Mouse (Mus musculus): ENCODE data around the gene Inip.

Gene Inip

GRCm38 (mm10) chr4:59795788-59796455 is 5.5 kb downstream of the Inip start:
- CTCF ChIA-PET: interaction anchor here in 2 of 4 experiments (0.7 to 1.9 kb wide), 7 partner anchors 9 to 75 kb away, joined by 3 to 8 read pairs (median 4); partner anchors contain the start of gene Snx30 (in 2 of the 2)
- POLR2A ChIA-PET: interaction anchor here in 2 of 4 experiments (0.8 to 1.4 kb wide), 6 partner anchors 10 to 106 kb away, joined by 3 to 5 read pairs (median 4); partner anchors contain the start of gene Snx30 (in 2 of the 2)

GRCm38 (mm10) chr4:59794116-59794515 is 7.3 kb downstream of the Inip start:
- ChIA-PET CTCF (interaction anchor here in 2 of 4 experiments (0.6 to 1.5 kb wide), 5 partner anchors 10 to 25 kb away, joined by 3 to 4 read pairs (median 3); partner anchors contain the start of gene Snx30 (in 1 of the 2)), POLR2A (interaction anchor here in 2 of 4 experiments (1.1 to 1.6 kb wide), 2 partner anchors 11 kb away, joined by 4 to 7 read pairs; partner anchors contain the start of gene Snx30 (in 1 of the 2))

DNA sequence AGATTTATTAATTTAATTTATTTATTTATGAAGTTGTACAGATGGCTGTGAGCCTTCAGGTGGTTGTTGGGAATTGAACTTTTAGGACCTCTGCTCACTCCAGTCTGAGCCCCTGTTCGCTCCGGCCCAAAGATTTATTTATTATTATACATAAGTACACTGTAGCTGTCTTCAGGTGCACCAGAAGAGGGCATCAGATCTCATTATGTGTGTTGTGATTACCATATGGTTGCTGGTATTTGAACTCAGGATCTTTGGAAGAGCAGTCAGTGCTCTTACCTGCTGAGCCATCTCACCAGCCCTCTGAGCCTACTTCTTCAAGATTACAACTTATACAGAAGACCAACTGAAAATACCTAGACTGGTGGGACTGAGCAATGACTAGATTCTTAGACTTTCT is 7.8 kb downstream of the Inip start:
- CTCF ChIA-PET: interaction anchor here in 2 of 4 experiments (0.6 to 1.5 kb wide), 5 partner anchors 10 to 26 kb away, joined by 3 to 4 read pairs (median 3); partner anchors contain the start of gene Snx30 (in 1 of the 2)
- POLR2A ChIA-PET: interaction anchor here in 2 of 4 experiments (1.0 to 1.6 kb wide), 3 partner anchors 10 to 12 kb away, joined by 3 to 7 read pairs (median 4); partner anchors contain the start of gene Snx30 (in 1 of the 2)

DNA sequence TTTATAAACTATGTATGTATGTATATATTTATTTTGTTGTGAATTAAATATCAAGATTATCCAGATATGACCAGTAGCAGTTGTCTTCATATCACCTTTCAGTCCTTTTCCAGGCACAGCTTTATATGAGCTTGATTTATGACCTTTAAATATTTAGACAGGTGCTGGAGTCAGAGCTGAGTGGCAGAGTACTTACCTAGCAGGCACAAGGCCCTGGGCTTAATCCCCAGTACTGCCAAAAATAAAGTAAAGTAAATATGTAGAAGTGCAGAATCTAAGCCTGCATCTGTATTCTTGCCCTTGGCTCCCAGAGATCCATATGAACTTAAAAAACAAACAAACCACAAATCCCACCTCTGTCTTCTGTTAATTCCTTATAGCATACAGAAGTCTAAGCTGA is 12.4 kb downstream of the Inip start:
- CTCF ChIA-PET: interaction anchor here in 2 of 4 experiments (1.0 to 1.8 kb wide), 2 partner anchors 82 to 140 kb away, joined by 3 to 4 read pairs; no protein-coding TSS in a partner anchor
- POLR2A ChIA-PET: interaction anchor here in 2 of 4 experiments (0.6 to 3.8 kb wide), 3 partner anchors 16 to 92 kb away, joined by 3 to 17 read pairs (median 3); partner anchors contain the start of gene Snx30 (in 2 of the 2)

DNA sequence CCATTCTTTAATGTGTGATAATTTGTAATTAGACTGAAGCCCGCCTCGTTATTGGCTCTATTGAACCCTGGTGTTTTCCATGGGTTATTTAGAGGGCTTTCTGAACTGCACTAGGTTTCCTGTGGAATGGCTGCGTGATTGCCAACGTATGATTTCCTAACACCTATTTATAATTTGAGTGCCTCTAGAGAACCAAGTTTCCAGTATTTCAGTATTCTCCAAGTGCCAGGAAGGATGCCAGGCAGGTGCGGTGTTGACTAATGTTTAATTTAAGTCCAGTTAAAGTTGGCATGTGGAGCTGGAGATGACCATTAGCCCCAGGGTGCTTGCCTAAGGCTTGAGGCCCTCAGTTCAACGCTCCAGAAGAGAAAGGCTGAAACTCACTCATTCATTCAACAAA is 14.3 kb downstream of the Inip start:
- CTCF ChIA-PET: interaction anchor here (0.6 to 5.0 kb wide), 22 partner anchors 8 to 651 kb away, joined by 3 to 26 read pairs (median 5); partner anchors contain the start of gene Snx30 (in 1 of the 4)

DNA sequence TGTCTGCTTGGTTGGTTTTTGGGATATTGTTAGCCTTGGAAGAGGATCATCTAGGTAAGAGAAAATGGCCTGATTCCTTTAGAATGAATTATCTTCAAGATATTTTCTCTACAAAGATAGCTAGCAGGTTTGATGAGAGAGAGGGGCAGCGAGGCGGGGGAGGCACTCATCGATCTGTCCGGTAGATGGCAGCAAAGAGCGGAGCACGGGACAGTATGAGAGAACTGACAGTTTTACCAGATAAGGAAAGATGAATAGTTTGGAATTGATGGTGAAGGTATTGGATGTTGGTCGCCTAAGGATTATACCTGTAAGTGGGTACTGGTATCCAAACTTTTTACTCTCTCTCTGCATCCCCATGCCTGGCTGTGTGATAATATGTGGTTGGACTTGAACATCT is 14.7 kb downstream of the Inip start:
- CTCF ChIA-PET: interaction anchor here (0.5 to 5.0 kb wide), 27 partner anchors 9 to 651 kb away, joined by 3 to 26 read pairs (median 4); partner anchors contain the start of genes Inip (in 1 of the 4) and Snx30 (in 1 of the 4)
- POLR2A ChIA-PET: interaction anchor here in 3 of 4 experiments (1.0 to 3.8 kb wide), 6 partner anchors 11 to 114 kb away, joined by 3 to 17 read pairs (median 4); partner anchors contain the start of gene Snx30 (in 3 of the 3)

More for the DNA sequence above, 14.3 kb downstream of the Inip start:
- POLR2A ChIA-PET: interaction anchor here in 3 of 4 experiments (1.0 to 3.8 kb wide), 6 partner anchors 10 to 115 kb away, joined by 3 to 17 read pairs (median 4); partner anchors contain the start of gene Snx30 (in 3 of the 3)

GRCm38 (mm10) chr4:59785412-59785811 is 16.0 kb downstream of the Inip start:
- POLR2A ChIA-PET: interaction anchor here in 3 of 4 experiments (0.5 to 7.5 kb wide), 8 partner anchors 10 to 78 kb away, joined by 3 to 55 read pairs (median 4); partner anchors contain the start of gene Snx30 (in 2 of the 3)
- CTCF ChIA-PET: interaction anchor here in 3 of 4 experiments (0.5 to 5.0 kb wide), 9 partner anchors 9 to 1829 kb away, joined by 3 to 26 read pairs (median 4); partner anchors contain the start of gene Snx30 (in 1 of the 3)

GRCm38 (mm10) chr4:59783685-59784279 is 17.6 kb downstream of the Inip start:
- ChIA-PET POLR2A (interaction anchor here (0.6 to 7.5 kb wide), 40 partner anchors 9 to 595 kb away, joined by 3 to 55 read pairs (median 4); partner anchors contain the start of genes Snx30 (in 3 of the 4), E130308A19Rik (in 2 of the 4), Hsdl2 (in 1 of the 4) and Ugcg (in 1 of the 4)), CTCF (interaction anchor here (0.6 to 5.0 kb wide), 7 partner anchors 10 to 144 kb away, joined by 3 to 26 read pairs (median 3); partner anchors contain the start of gene Snx30 (in 1 of the 4))

DNA sequence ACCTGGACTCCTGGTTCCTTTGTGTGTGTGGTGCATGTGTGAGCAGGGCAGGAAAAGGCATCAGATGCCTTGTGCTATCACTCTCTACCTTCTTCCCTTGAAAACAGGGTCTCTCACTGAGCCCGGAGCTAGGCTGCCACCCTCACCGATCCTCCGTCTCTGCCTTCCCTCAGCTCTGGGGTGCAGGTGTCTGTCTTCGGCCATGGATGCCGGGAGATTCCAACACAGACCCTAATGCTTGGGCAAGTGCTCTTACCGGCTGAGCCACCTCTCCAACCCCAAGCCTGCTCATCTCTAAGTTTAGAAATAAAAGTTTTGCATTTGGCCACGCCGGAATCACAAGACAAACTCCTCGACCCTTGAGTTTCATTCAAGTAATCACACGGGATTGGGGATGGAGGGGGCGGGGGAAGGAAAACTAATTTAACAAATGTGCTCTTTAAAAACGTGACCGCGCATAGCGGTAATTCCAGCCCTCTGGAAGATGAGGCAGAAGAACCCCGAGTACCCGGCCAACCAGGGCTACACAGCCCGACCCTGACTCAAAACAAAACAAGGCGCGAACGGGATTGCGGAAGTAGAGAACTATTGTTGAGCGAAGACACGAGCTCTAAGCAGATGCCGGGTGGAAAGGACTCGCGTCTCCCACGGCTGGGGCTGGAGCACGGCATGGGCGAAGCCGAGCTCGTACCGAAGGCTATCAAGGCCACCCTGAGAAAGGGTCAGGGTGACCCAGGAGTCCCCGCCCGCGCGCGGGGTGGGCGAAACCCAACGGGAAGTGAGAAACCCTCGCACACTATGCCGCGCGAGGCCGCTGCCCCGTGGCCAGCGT is 18.3 kb downstream of the Inip start:
- POLR2A ChIA-PET: interaction anchor here (0.6 to 7.5 kb wide), 41 partner anchors 8 to 594 kb away, joined by 3 to 55 read pairs (median 4); partner anchors contain the start of genes Snx30 (in 3 of the 4), E130308A19Rik (in 2 of the 4), Hsdl2 (in 1 of the 4) and Ugcg (in 1 of the 4)
- CTCF ChIA-PET: interaction anchor here (0.6 to 5.0 kb wide), 5 partner anchors 11 to 145 kb away, joined by 3 to 26 read pairs (median 3); no protein-coding TSS in a partner anchor

GRCm38 (mm10) chr4:59780568-59780967 is 20.8 kb downstream of the Inip start:
- ChIA-PET CTCF (interaction anchor here (0.6 to 1.9 kb wide), 9 partner anchors 13 to 159 kb away, joined by 3 to 11 read pairs (median 3); partner anchors contain the start of gene Snx30 (in 1 of the 4)), POLR2A (interaction anchor here in 3 of 4 experiments (0.6 to 7.5 kb wide), 11 partner anchors 9 to 822 kb away, joined by 3 to 55 read pairs (median 3); partner anchors contain the start of genes Snx30 (in 2 of the 3) and E130308A19Rik (in 1 of the 3))

GRCm38 (mm10) chr4:59777828-59778227 is 23.6 kb downstream of the Inip start:
- ChIA-PET CTCF (interaction anchor here in 2 of 4 experiments (0.8 to 3.0 kb wide), 3 partner anchors 16 to 151 kb away, joined by 3 to 13 read pairs (median 3); no protein-coding TSS in a partner anchor), POLR2A (interaction anchor here in 2 of 4 experiments (0.6 to 2.0 kb wide), 6 partner anchors 8 to 184 kb away, joined by 3 to 6 read pairs (median 4); partner anchors contain the start of gene Snx30 (in 1 of the 2))

GRCm38 (mm10) chr4:59772171-59772879 is 29.1 kb downstream of the Inip start:
- CTCF ChIA-PET: interaction anchor here (0.5 to 2.0 kb wide), 4 partner anchors 12 to 44 kb away, joined by 3 to 5 read pairs (median 4); no protein-coding TSS in a partner anchor
- POLR2A ChIA-PET: interaction anchor here in 2 of 4 experiments (0.7 to 2.3 kb wide), 11 partner anchors 8 to 191 kb away, joined by 3 to 13 read pairs (median 4); partner anchors contain the start of genes Hsdl2 (in 1 of the 2) and Snx30 (in 1 of the 2)

DNA sequence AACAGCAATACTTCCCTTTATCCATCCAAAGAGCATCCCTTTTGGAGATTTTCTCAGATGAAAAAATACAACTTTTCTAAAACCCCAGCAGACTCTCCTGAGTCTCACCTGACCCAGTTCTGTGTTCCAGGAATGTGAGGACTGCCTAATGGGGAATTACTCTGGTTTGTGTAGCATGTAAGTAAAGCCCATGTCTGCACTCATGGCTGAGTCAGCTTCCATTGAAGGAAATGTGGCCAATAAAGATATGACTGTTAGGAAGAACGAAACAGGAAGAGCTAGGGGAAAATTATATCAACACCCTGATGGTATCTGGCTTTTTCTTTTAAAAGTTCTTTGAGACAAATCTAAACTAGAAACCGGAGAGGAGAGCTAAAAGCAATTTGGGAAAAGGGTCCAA is 33.7 kb downstream of the Inip start:
- ChIA-PET CTCF (interaction anchor here in 1 of 4 experiments (1.4 kb wide), 1 partner anchor 13 kb away, joined by 3 read pairs; no protein-coding TSS in a partner anchor), POLR2A (interaction anchor here in 2 of 4 experiments (0.5 to 1.6 kb wide), 5 partner anchors 9 to 29 kb away, joined by 3 to 6 read pairs (median 4); no protein-coding TSS in a partner anchor)

DNA sequence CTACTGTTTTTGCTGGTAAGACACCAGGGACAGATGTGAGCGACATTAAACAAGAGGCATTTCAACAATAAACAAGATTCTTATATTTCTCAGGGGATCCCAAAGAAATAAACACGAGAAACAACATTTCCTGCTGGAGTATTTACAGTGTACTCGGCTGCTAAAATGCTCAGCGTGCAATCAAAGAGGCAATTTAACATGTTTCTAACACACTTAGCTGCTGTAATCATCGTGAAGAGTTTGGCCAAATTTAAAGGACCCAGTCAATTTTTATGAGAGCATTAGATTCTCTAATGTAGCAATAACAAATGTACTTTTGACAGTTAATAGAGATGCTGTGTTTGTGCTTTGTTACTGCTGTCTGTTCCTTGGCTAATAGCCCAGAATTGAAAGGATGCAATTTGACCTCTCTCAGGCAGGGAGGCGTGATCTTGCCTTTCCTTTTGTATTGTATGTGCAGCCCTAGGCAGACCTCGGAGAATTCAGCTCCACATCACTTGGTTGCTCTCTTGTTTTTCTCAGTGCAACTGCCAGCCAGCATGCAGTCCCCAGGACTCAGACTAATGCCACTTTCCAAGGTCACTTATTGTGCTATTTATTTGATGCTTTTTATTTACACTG is 35.9 kb downstream of the Inip start:
- POLR2A ChIA-PET: interaction anchor here in 3 of 4 experiments (0.5 to 1.7 kb wide), 4 partner anchors 11 to 372 kb away, joined by 3 to 6 read pairs (median 4); no protein-coding TSS in a partner anchor

GRCm38 (mm10) chr4:59764950-59765349 is 36.4 kb downstream of the Inip start:
- POLR2A ChIA-PET: interaction anchor here in 1 of 4 experiments (1.7 kb wide), 1 partner anchor 18 kb away, joined by 6 read pairs; no protein-coding TSS in a partner anchor
- CTCF ChIA-PET: no interaction called here

More for the DNA sequence above, 35.9 kb downstream of the Inip start:
- CTCF ChIA-PET: interaction anchor here in 1 of 4 experiments (0.7 kb wide), 1 partner anchor 576 kb away, joined by 7 read pairs; the partner anchor contains the start of gene Ugcg

Data from embryonic stem cell, embryonic (primary cell).